Mouse (Mus musculus): ENCODE data around the gene Dpp6. TPM values are rescaled to one million over a fixed set of nuclear protein-coding genes. Genes with fewer than 3 reads are reported as not detected.

The Dpp6 gene
- polyA plus RNA-seq, 3 experiments from 2014 or later, result not detected

GRCm38 (mm10) chr5:26969941-26970590 is 153.1 kb downstream of the Dpp6 start:
- ATAC-seq, result no peak

GRCm38 (mm10) chr5:26973166-26973565 is 156.2 kb downstream of the Dpp6 start:
- no peak for ATAC-seq

DNA sequence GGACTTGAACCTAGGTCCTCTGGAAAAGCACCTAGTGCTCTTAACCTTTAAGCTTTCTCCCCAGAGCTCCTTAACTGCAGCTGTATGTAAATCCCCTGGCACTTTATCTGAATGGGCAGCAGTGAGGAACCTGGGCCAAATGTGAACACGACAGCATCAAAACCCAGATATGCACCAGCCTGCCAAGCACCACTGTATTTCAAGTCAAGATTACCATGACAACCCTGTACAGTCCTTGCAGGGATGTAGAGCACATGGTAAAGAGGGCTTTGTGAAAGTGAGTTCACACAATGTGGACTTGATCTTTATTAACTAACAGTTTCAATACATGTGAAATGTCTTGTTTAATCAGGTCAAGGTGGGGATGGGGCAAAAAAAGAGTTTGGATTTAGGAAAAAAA is 162.3 kb downstream of the Dpp6 start:
- ATAC-seq, result no peak

- ATAC-seq, result no peak
Measured at GRCm38 (mm10) chr5:26979755-26980154, 162.8 kb downstream of the Dpp6 start.

GRCm38 (mm10) chr5:26985114-26985513 is 168.1 kb downstream of the Dpp6 start:
- no peak for ATAC-seq

DNA sequence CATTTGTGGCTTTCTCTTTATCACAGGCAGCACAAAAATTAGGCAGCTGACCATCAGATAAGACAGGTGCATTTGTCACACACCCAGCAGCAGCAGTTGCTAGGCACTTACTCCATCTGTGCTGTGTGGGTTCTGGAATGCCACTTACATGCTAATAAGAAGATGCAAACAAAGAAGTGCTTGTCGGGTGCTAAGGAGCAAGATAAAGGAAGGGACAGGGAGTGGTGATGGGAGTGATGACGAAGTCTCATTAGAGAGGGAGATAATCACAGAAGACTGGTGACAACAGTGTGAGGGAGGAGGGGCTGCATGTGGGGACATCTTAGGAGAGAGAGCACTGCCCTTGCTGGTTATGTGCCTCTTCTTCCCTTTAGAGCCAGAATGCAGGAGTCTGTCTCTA is 174.6 kb downstream of the Dpp6 start:
- ATAC-seq, result no peak

- ATAC-seq, result no peak
Measured at GRCm38 (mm10) chr5:27003537-27003936, 186.5 kb downstream of the Dpp6 start.

DNA sequence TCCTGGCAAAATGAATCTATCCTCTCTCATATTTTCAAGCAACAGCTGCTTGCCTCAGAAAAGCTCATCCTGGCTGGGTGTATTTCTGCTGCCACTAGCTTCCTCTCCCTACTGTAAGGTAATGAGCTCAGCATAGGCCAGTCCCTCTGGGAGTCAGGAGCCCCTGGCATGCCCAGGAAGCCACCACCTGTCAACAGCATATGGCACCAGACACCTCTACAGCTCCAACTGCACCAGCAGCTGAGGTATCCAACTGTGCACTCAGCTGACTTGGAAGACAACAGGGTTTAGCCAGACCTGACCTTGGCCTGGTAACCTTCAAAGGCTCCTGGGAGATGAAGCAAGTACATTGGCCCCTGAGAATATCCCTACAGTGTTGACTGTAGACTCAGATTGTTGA is 192.2 kb downstream of the Dpp6 start:
- ATAC-seq, result no peak

DNA sequence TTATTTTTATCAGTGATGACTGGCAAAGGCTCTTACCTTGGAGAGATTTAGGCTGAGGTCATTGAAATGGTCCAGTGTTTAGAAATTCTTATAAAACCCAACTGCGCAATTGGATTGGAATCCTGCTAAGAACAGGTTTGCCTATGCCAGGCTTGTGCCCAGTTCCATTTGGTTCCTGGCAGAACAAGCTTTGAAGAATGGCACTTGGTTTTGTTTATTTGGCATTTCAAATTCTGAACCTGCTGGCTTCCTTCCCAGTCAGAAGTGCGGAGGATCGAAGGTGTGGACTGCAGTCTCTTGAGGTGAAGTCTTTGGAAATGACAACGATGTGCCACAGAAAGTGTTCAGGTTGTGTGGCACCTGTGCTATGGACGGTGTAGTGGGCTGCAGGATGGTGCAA is 193.6 kb downstream of the Dpp6 start:
- ATAC-seq, result no peak

DNA sequence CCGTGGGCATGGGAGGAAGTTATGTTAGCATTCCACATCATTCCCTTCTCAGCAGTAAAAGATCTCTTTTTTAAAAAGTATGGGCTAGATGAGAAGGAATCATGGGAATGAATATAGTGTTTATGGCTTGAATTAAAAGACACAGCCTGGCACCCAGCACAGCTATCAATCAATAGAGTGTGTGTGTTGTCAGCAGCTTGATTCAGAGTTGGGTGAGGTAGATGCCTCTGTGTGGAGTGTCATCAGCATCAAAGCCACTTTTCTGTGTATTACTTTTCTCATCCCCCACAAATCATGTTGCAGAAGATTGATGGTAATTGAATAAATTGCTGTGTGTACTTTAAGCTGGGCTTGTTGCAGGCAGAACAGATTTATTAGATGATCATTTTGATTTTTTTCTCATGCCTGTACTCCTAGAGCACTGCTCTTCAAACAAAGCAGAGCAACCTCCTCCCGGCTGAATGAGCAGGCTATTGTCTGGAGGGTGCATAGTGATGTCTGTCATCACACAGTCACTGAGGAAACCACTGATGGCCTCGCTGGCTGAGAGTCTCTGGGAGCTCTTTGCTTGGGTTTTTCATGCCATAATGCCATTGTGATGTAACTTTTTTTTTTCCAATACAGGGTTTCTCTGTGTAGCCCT is 201.4 kb downstream of the Dpp6 start:
- no peak for ATAC-seq

DNA sequence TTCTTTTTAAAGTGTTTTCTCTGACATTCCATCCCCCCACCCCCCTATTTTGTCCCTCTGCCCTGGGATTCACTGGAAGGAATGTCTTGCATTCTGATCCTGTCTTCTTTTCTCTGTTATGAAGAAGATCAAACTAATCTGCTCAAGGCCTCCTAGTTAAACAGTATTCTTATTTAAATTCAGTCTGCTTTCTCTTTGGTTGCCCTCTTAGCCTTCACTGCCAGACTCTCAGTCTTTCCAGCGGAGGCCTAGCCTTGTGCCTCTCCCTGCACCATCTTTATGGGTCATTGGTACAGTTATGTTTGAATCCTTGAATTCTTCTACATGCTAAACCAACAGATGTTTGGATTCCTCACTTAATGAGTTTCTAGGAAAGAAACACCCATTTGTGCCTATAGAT is 211.6 kb downstream of the Dpp6 start:
- ATAC-seq, result no peak

GRCm38 (mm10) chr5:27029784-27030183 is 212.8 kb downstream of the Dpp6 start:
- no peak for ATAC-seq

DNA sequence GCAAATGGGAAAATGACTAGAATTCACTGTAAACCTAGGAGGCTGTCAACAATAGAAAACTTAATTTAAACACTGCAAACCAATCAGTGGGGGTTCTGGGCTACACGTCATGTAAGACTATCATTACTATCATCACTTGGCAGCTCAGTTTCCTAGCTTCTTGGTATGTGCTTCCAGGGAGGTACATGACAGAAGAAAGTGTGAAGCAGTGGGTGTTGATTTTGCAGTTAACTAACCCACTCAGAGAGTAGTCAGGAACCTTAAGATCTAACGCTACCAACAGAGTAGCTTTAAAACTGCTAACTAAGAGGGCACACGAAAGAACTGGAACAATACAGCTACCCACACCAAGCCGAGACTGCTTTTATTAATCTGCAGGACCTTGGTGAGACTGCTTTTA is 217.9 kb downstream of the Dpp6 start:
- no peak for ATAC-seq

GRCm38 (mm10) chr5:27035291-27035690 is 218.3 kb downstream of the Dpp6 start:
- no peak for ATAC-seq

DNA sequence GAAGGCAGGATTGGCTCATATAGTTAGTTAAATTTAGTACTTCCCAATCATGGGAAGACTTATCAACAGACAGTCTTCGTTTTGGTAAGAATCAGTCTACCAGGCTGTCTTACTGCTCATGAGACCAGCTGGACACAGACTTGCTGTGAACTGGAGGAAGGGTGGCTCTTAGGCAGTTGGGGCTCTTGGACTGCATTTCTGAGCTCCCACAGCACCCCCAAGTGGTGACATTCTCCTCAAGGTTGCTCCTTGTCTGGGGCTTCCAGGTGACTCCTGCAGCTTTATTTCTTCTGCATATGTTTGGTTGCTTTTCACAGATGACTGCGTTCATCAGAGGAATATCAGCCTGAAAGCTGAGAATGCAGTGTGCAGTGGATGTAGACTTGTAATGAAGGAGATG is 218.9 kb downstream of the Dpp6 start:
- no peak for ATAC-seq

GRCm38 (mm10) chr5:27037796-27038195 is 220.8 kb downstream of the Dpp6 start:
- no peak for ATAC-seq

DNA sequence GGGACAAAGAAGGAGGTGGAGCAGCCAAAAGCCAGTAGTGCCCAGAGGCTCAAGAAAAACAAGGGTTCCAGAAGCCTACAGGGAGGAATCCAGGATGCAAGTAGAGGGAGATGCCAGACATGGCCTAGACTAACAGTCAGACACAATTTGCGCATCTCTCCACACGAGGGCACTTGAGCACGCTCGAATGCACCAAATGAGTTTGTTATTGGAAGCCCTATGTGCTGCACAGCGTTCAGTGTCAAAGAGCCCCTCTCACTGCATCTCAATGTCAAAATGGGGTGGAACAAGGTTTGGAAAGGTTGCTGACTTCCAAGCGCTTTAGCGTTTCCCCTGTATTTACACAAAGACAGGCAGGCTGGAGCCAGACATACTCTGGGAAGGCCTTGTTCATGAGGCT is 231.2 kb downstream of the Dpp6 start:
- ATAC-seq, result no peak

DNA sequence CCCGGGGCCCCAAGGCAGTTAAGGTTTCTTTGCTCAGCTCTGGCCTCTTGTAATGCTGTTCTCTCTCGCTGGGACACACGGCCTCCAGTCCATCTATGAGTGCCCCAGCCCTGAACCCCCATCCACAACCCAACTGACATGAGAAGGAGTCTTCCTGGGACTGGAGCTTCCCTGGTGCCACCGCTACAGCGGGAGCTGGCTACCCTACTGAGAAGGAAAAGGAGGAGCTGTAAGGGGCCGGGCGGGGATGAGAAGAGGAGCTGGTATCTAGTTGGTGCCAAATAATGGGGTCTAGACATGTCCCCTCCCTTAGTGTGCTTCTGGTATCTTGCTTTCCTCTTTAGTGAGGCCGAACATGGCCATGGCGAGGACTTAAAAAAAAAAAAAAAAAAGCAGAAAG is 231.9 kb downstream of the Dpp6 start:
- ATAC-seq, result no peak

GRCm38 (mm10) chr5:27049341-27050091 is 232.5 kb downstream of the Dpp6 start:
- no peak for ATAC-seq

GRCm38 (mm10) chr5:27051250-27051649 is 234.2 kb downstream of the Dpp6 start:
- no peak for ATAC-seq

GRCm38 (mm10) chr5:27052441-27052840 is 235.4 kb downstream of the Dpp6 start:
- no peak for ATAC-seq

DNA sequence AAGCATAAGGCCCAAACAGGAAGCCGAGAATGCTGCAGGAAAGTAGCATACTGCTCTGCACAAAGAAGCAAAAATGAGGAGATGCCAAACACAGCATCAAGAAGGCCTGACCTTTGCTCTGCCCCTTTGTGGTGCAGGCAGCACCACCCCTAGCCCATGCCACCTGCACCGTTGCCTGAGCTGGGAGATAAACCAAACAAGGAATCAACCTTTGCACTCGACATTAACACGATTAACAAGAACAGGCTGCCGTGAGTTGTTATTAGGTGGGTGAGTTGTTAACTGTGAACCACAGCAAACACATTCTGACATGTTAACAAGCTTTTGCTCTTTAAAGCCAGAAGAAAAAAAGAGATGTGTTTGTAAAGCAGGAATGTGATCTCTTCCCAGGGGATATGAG is 239.4 kb downstream of the Dpp6 start:
- ATAC-seq, result no peak

DNA sequence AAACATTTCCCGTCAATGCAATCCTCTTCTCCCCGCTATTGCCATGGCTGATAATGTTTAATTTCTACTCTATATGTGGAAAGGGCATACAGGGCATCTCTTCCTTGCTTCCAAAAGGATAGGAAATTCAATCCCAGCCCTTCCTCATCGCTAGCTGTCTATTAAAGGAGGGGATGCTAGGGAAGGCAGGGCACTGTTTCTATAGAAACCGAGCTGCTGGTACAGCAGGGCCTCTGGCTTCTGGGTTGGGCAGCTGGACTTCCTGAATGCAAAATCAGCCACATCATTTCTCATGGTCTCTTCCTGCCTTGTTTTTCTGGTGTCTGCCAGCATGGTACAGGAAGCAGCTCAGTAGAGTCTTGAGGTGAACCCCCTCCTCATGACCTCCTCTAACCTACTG is 243.1 kb downstream of the Dpp6 start:
- ATAC-seq, result no peak

DNA sequence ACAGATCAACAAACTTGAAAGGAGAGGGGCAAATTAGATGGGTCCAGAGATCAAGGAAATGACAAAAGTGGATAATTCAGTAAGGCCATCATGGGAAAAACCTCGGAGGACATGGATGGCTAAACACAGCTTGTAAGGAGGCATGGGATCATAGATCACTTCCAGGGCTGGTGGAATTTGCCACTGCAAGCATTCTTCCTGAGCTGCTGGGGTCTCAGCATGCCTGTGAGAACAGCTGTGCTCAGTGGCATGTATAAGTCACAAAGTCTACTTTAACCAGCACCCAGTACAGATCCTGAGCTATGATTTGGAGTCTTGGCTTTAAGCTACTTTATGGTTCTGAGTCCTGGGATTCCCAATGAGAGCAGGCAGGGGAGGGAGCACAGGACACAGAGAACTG is 246.9 kb downstream of the Dpp6 start:
- ATAC-seq, result no peak

Measured in inflammation-experienced regulatory T-cells, adult 6 months (primary cell).